Mouse (Mus musculus) heart, adult 2 months (tissue): Measurements from ENCODE around the gene Gtf2h1. TPM values are rescaled to one million over a fixed set of nuclear protein-coding genes. Genes with fewer than 3 reads are reported as not detected.

ENCODE experiments used
- DNase-seq, 2 experiments: peaks; one replicate each; pipeline ENCODE4 v3.0.0; 2021
- H3K27ac ChIP-seq: fragments of 200-600 bp; 2 replicates; pipeline ENCODE4 v1.8.1; 2022
- H3K27me3 ChIP-seq: fragments of 200-500 bp; 2 replicates; pipeline ENCODE4 v1.6.1; 2012; ENCODE audit warnings: mild to moderate bottlenecking, low read length, inconsistent platforms, mixed read lengths; ENCODE audit not compliant: control insufficient read depth, insufficient read depth
- H3K36me3 ChIP-seq: fragments of 200-500 bp; 2 replicates; pipeline ENCODE4 v1.6.1; 2012; ENCODE audit warnings: low read length, inconsistent platforms; ENCODE audit not compliant: control insufficient read depth, insufficient read depth
- H3K4me1 ChIP-seq: fragments of 200-500 bp; 2 replicates; pipeline ENCODE4 v1.6.1; 2011; ENCODE audit warnings: low read length; ENCODE audit not compliant: control insufficient read depth, insufficient read depth
- H3K4me3 ChIP-seq: fragments of 200-600 bp; 2 replicates; pipeline ENCODE4 v1.8.1; 2022
- H3K79me2 ChIP-seq: fragments of 200-500 bp; replicated peaks from 2 replicates; pipeline ENCODE4 v1.6.1; 2012; ENCODE audit warnings: mild to moderate bottlenecking, inconsistent platforms, low read length, moderate library complexity, mixed read lengths; ENCODE audit not compliant: control insufficient read depth, insufficient read depth
- H3K9ac ChIP-seq: fragments of 200-500 bp; 2 replicates; pipeline ENCODE4 v1.6.1; 2012; ENCODE audit warnings: low read depth, mild to moderate bottlenecking, control low read depth, inconsistent platforms, low read length, mixed read lengths
- CTCF ChIP-seq: fragments of 200-600 bp; IDR thresholded peaks from 2 replicates; pipeline ENCODE4 v1.8.1; 2022; ENCODE audit warnings: antibody characterized with exemption, mild to moderate bottlenecking, moderate library complexity
- EP300 ChIP-seq: fragments of 200-500 bp; IDR thresholded peaks from 2 replicates; pipeline ENCODE4 v1.6.1; 2011; ENCODE audit warnings: low read depth, low read length, control low read depth; ENCODE audit not compliant: insufficient read depth
- POLR2A ChIP-seq: fragments of 200-500 bp; IDR thresholded peaks from 2 replicates; pipeline ENCODE4 v1.6.1; 2011; ENCODE audit warnings: mild to moderate bottlenecking, low read depth, low read length, control low read depth; ENCODE audit not compliant: insufficient read depth
- WGBS: fragments of 180-500 bp; shearing (Covaris S2); methylation state at CpG from one replicate; pipeline ENCODE4 v1.1.7; 2018; 5-methylcytosine and 5-hydroxymethylcytosine counted together
- intact Hi-C: fragments of 180-260 bp; cut with DNase I; formaldehyde crosslinking; loops from one replicate; pipeline ENCODE4 v1.15.1; 2025
- polyA plus RNA-seq: library from polyadenylated mRNA; depleted of rRNA; stranded (reverse); fragments of >200 nt; gene quantifications from 2 replicates; pipeline ENCODE4 v1.2.3, GENCODE M21; 2012; rRNA removed
- total RNA-seq, 2 experiments: library from RNA; stranded (reverse); gene quantifications; 2 replicates each; pipeline ENCODE4 v1.2.3; 2021

Gtf2h1 gene
- total and polyA plus RNA-seq, 3 experiments: 4.8 to 17.2 (median 15.7) TPM

GRCm38 (mm10) chr7:46860996-46861395 lies 65.1 kb downstream of the Gtf2h1 start, which contains the start of gene Ldhc:
TSS of gene Ldhc (plus strand) at chr7:46861203.
- no peak for DNase-seq
- Histone ChIP-seq H3K27ac (no peak within 1 kb of the TSS), H3K79me2 (no peaks in the 10 kb centered on the region), H3K4me3 (no peak within 1 kb of the TSS), H3K4me1 (no peaks in the 10 kb centered on the region), H3K27me3 (no peaks in the 10 kb centered on the region), H3K9ac (no peak within 1 kb of the TSS), H3K36me3 (no peaks in the 10 kb centered on the region)
- intact Hi-C loops: no loop called here
- TF ChIP-seq EP300 (no peak), CTCF (no peak), POLR2A (no peak)
- WGBS: 53% methylated on average over 10 of the region's 10 CpGs

DNA sequence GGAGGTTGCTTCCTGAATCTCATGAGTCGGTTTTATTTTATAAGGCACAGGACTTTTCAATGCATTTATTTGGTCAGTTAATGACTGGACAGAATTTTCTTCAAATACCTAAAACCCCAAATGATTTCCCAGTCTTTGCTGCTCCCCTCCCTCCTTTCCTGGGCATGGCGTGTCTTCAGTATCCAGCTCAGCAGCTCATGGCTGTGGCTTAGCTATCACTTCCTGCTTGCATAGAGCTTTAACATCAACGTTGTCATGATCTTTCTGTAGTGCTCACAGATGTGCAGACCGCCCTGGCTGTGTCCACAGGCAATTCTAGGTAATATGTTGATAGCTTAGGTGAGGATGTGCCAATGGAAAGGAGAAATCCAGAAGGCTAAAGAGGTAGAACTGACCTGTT lies 76.1 kb downstream of the Gtf2h1 start:
- no peaks in the 10 kb centered on the region for H3K79me2 ChIP-seq
- H3K9ac ChIP-seq: no peak overlapping the region
- no peaks in the 10 kb centered on the region for H3K4me1 ChIP-seq
- intact Hi-C loops: no loop called here
- no peak overlapping the region for H3K27ac ChIP-seq
- DNase-seq: no peak
- no peaks in the 10 kb centered on the region for H3K27me3 ChIP-seq
- WGBS: 49% methylated on average over 4 of the region's 4 CpGs
- no peak overlapping the region for H3K4me3 ChIP-seq
- H3K36me3 ChIP-seq: no peaks in the 10 kb centered on the region
- TF ChIP-seq EP300 (no peak), CTCF (no peak), POLR2A (no peak)

Other genes starting within 250 kb of the Gtf2h1 start
- 1 to 10 TPM; 2.9 to 5.1 TPM for gene Sergef, start 156.3 kb upstream of the Gtf2h1 start, total RNA-seq
- gene Sergef, start 156.3 kb upstream of the Gtf2h1 start, polyA plus RNA-seq: 3.6 and 4.9 TPM in 2 replicates
- not detected for gene Tph1, start 123.6 kb upstream of the Gtf2h1 start, total RNA-seq
- 0.23 TPM in 1 of 2 replicates, not detected in the other for gene Tph1, start 123.6 kb upstream of the Gtf2h1 start, polyA plus RNA-seq
- gene Saal1, start 85.4 kb upstream of the Gtf2h1 start, total RNA-seq: 1 to 10 TPM; 3.8 to 4.0 TPM
- gene Saal1, start 85.4 kb upstream of the Gtf2h1 start, polyA plus RNA-seq: 2.3 and 3.1 TPM in 2 replicates
- 1 to 10 TPM; 1.5 to 2.7 TPM for gene Saa3, start 80.4 kb upstream of the Gtf2h1 start, total RNA-seq
- gene Saa3, start 80.4 kb upstream of the Gtf2h1 start, polyA plus RNA-seq: 0.38 and 1.2 TPM in 2 replicates
- gene Saa4, start 63.5 kb upstream of the Gtf2h1 start, total RNA-seq: not detected
- not detected in 2 replicates for gene Saa4, start 63.5 kb upstream of the Gtf2h1 start, polyA plus RNA-seq
- gene Saa1, start 53.1 kb upstream of the Gtf2h1 start, total RNA-seq: not detected
- not detected in 2 replicates for gene Saa1, start 53.1 kb upstream of the Gtf2h1 start, polyA plus RNA-seq
- not detected for gene Saa2, start 44.3 kb upstream of the Gtf2h1 start, total RNA-seq
- gene Saa2, start 44.3 kb upstream of the Gtf2h1 start, polyA plus RNA-seq: not detected in 2 replicates
- gene Hps5, start within 50 bp of the Gtf2h1 start, total RNA-seq: 1 to 10 TPM; 7.5 to 9.2 TPM
- 5.2 and 8.4 TPM in 2 replicates for gene Hps5, start within 50 bp of the Gtf2h1 start, polyA plus RNA-seq
- 100 to 1,000 TPM; 738 to 741 TPM for gene Ldha, start 45.4 kb downstream of the Gtf2h1 start, total RNA-seq
- gene Ldha, start 45.4 kb downstream of the Gtf2h1 start, polyA plus RNA-seq: 674 and 1,134 TPM in 2 replicates
- not detected for gene Ldhc, start 65.1 kb downstream of the Gtf2h1 start, total RNA-seq
- gene Ldhc, start 65.1 kb downstream of the Gtf2h1 start, polyA plus RNA-seq: 1.1 and 2.3 TPM in 2 replicates
- gene Tsg101, start 123.9 kb downstream of the Gtf2h1 start, total RNA-seq: 10 to 100 TPM; 56.5 to 62.5 TPM
- gene Tsg101, start 123.9 kb downstream of the Gtf2h1 start, polyA plus RNA-seq: 64.3 and 97.0 TPM in 2 replicates
- gene Uevld, start 162.4 kb downstream of the Gtf2h1 start, total RNA-seq: 10 to 100 TPM in 1 of 2 experiments, 1 to 10 TPM in 1; 9.0 to 10.3 TPM
- gene Uevld, start 162.4 kb downstream of the Gtf2h1 start, polyA plus RNA-seq: 2.9 and 5.0 TPM in 2 replicates
- not detected for gene Gm9999, start 187.5 kb downstream of the Gtf2h1 start, total RNA-seq
- gene Gm9999, start 187.5 kb downstream of the Gtf2h1 start, polyA plus RNA-seq: 1.1 TPM in 1 of 2 replicates, not detected in the other
- gene Spty2d1, start 212.3 kb downstream of the Gtf2h1 start, total RNA-seq: 1 to 10 TPM; 6.9 to 8.5 TPM
- 2.7 and 4.3 TPM in 2 replicates for gene Spty2d1, start 212.3 kb downstream of the Gtf2h1 start, polyA plus RNA-seq